Mouse (Mus musculus): ENCODE results near the gene Ercc2.

DNA sequence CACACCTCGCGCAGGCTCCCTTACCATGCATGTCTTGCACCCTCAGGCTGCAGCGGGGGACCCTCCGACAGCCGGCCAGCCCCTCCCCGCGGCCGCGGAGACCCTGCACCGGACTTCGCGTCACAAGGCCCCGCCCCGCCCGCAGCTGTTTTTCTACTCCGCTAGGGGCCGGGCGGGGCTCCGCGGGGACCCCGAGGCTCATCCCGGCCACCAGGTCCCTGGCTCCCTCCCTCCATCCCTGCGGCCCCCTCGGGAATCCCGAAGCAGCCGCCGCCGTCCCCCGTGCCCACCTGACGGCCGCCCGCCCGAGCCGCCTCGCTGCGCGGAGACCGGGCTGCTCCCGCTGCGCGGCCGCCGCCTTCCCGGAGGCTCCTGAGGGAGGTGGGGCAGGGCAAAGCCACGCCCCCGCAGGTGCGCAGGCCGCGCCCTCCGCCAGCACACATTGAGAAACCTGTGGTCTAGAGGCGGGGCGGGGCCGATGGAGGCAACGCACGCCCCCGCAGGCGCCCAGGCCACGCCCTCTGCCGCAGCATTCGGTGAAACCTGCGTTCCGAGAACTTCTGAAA is 22.0 kb downstream of the Ercc2 start, which contains the start of gene Klc3:
- no peak for TF ChIP-seq CTCF (IDR thresholded peaks at IDR 0.05; ENCODE audit: low read depth)
- TF ChIP-seq EP300 (IDR thresholded peaks at IDR 0.05; ENCODE audit: low read depth), result no peak

Measured in liver, embryonic 14.5 days (tissue).